Mouse (Mus musculus) kidney, postnatal 10 days (tissue): ENCODE measurements at regions not wholly inside any gene's neighbourhood (a gene's known extent, or its start where the extent isn't known, plus 50 kb on each side); places are given as distances from the start of the nearest gene placed in this dataset.
"Not testable (repeated sequence)": the region's sequence is repeated elsewhere in the genome, so short reads cannot be mapped to it uniquely, and the experiment has no call there.

Experiments
- DNase-seq: peaks from one replicate; pipeline ENCODE4 v3.0.0; 2021; ENCODE audit warnings: mixed read lengths

DNA sequence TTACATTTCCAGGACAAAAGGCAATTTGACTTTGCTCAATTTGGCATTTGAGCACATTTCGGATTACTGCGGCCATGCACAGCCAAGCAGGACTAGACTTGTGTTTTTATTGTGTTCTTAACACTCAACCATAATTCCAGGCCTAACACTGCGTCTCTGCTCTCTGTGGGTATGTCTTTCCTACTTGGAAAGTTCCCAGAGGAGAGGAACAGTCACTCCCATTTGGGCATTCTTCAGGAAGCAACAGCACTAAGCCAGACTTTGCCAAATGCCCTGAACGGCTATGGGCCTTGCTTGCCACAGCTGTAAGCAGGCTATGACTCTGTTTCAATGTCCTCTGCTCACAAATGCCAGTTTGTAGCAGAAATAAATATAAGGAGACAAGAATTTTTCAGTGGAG lies 56.5 kb upstream of the Pdk3 start:
- no peak for DNase-seq

DNA sequence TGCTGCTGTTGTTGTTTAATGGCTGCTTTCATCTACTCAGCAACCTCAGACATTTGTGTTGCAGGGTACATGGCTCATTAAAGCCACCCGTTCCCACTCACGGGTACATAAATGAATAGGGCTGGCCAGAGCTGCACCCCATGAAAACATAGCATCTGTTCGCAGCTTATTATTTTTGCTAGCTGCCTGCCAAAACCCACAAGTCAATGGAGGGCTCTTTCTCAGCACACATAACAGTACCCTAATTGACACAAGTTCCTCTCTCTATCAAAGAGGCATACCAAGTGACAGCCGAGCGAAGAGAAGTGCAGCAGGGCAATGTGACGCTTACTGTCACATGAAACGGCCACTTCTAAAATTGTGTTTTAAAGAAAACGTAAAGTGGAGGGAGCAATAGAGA lies 57.0 kb upstream of the Pdk3 start:
- DNase-seq = no peak

DNA sequence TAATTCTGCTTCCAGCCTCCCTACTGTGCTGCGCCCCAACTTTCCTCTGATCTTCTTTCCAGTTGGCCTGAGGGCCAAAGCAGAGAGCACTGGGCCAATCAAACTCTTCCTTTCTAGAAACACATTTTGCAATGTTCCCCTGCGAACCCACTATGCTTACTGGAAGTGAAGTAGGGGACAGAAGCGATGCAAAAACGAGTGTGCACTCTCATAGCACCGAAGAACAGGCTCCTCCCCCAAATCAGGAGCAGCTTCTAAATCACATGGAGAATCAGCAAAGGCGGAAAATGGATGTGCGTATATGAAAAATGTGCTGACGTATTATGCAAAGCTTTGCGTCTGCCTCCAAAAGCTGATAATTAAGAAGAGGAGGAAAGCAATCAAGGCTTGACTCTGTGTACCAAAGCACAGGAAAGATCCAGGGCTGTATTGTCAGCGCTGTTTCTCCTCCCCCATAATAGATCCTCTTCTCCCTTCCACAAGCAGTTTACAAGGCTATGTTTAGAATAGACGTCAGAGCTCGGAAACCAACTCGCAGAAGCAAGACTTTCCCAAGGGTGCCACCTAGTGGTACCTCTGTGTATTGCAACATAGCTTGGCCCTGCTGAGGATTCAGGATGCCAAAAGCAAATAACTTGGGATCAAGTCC lies 57.5 kb upstream of the Pdk3 start:
- DNase-seq = peak; percentile 83

DNA sequence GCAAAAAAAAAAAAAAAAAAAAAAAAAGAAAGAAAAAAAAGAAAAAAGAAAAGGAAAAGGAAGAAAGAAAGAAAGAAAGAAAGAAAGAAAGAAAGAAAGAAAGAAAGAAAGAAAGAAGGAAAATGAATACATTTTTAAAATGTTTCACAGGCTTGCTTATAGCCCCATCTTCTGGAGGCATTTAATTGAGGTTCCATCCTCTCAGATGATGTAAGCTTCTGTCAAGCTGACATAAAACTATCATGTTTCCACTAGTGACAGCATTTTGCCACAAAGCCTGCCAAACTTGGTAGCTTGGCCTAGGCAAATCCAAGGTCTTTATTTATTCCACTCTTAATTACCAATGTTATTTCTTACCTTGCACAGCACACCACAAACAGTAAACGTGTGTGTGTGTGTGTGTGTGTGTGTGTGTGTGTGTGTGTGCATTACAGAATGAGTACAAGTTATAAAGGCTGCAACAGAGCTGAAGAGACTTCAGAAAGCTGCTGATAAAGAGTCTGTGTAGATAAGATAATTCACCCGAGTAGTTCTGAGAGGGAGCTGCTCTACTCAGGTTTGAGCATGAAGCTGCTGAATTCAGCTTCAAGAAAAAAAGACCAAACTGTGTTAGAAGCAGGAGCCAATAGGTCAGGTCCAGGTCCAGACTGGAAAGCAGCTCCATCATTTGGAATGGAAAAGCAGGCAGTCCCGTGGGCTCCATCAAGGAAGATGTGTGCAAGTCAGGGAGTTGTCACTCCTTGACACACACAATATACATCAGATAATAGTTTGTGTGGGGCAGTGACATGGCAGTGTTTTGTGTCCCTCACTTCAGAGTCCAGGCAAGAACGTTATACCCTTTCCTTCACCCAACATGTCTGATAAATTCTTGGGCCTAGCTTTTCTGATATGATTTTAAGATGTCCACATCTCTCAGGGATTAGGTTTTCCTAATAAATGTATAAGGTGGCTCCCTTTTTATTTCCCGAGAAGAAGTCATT lies 65.1 kb upstream of the Pdk3 start:
- DNase-seq = no peak

DNA sequence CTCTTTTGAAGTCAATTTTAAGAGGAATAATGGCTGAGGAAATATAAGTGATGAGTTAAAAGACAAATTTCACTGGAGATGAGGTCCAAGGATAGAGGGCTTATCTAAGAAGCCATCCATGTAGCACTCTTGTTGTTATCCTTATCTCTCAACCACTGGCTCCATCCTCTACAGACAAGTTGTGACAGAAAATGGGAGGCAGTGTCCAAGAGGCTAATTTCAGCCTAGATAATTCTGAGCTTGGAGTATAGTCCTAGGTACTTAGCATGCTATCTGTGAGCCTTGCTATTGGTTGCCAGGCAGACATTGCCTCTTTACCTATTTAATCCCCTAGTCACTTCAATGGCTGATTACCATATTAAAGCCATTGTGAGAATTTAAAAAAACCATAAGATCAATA lies 65.2 kb upstream of the AU015836 start:
- DNase-seq = no peak

DNA sequence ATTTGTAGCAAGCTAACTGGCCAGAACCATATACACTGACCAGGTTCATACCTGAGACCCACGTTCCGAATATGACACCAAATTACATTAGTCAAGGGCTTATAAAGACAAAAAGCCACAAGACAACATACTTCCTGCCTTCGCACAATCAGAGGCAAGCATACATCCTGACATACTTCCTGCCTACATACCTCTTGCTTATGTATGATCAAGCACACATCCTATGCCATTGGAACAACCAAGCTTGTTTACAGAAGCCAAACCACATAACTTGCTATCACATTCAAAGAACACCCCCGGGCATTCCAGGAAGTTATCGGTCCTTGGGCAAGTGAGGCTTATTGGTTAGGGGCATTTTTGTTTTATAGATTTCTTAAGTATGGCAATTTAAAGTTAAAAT lies 62.9 kb upstream of the AU015836 start:
- DNase-seq = no peak

DNA sequence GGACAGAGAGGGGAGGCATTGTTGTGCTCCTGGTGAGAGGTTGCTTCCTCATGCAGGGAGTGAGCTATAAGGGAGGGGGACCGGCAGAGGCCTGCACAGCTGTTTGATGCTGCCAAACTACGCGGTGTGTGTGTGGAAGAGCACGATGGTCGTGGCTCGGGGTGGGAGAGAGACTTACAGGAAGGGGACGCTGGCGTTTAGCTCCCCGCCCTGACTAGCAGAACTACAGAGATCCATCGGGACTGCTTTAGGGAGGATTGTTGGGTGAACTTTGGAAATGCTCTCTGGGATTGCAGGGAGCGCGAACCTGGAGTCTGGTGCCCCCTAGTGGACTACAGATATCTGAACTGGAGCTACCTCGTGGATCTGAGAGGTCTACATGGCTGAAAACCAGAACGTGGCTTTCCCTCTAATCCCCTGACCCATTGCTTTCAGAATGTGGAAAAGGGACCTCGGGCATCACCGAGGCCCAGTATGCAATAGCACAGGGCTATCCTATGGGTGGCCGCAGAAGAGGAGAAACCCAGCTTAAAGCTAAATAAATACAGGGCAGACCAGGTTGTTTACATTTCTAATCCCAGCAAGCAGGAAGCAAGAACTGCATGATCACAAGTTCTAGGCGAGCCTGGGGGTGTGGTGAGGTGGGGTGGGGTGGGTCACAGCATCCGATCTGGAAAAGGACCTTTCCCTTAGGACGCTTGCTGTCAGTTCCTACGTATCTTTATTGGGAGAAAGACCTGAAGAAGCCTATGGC lies 57.2 kb upstream of the AU015836 start:
- DNase-seq = peak; percentile 66

DNA sequence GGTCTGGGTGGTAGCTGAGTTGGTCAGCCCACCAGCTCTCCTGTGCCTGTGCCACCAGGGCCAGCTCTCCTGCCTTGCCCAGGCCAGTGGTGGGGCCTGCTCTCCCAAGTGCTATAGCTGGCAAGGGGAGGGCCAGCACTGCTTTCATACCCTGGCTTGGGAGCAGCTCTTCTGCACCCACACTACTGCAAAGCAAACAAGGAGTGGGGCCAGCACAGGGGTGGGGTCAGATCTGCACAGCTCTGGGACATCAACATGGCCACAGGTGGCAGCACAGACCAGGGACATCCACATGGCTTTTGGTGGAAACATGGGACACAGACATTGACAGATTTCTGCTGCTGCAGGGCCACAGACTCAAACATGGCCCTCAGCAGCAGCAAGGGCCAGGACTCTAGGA lies 52.9 kb upstream of the AU015836 start:
- DNase-seq = no peak

DNA sequence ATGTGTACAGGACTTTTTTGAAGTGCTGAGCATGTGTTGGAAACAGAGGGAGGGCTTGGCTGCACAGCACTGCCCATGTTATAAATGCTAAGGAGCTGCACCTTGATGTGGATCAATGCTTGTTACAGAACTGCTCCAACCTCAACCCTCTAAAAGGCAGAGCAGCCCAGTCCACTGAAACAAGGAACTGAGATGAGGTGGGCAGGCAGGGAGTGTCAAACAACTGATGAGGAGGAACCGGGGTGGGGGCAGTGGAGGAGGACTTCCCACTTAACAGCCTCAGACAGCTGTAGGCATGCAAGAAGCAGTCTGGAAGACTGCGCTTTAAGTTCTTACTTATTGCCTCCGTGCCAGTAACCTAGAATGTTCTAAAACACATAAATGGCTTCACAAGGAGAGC lies 51.1 kb upstream of the AU015836 start:
- not testable (repeated sequence) for DNase-seq
